In genomic region chrX:74270902-74271551, GRCm38 (mm10) we compare ENCODE assay signal across 8 mouse cellular contexts. TPM values are rescaled to one million over a fixed set of nuclear protein-coding genes. Genes with fewer than 3 reads are reported as not detected.
DNase-seq lines count a peak whose midpoint lies in the region; ATAC-seq lines count a peak whose summit lies in the region.

No protein-coding gene starts in this region.

- DNase-seq in right cerebral cortex, adult 2 months (ENCODE audit: low spot score in 2 of 2) = peak; percentile 12 to 26
- no peak for DNase-seq in right cerebral cortex, postnatal 14 days
- peak; percentile 59 for DNase-seq in lung, postnatal 10 days
- peak; percentile 46 for DNase-seq in skeletal muscle tissue, adult 2 months (ENCODE audit: low read depth, low spot score)
- no peak for DNase-seq in urinary bladder, postnatal 36 days (ENCODE audit: low spot score in 2 of 2)

- ATAC-seq in granulocyte monocyte progenitor cell, adult 5-6 weeks (replicated peaks; ENCODE audit: poor library complexity, severe bottlenecking) = peak; percentile 28
- no peak for ATAC-seq in kidney, embryonic 15.5 days (replicated peaks; ENCODE audit: low FRiP score)

- H3K27me3 ChIP-seq in kidney, embryonic 15.5 days = no peaks in the 10 kb centered on the region

- no peaks in the 10 kb centered on the region for H3K9me3 ChIP-seq in kidney, embryonic 15.5 days (replicated peaks)

- WGBS in kidney, embryonic 15.5 days = 19% methylated on average over 27 of the region's 27 CpGs

- H3K4me1 ChIP-seq in brown adipose tissue, adult 24 weeks (ENCODE audit: control insufficient read depth, insufficient read depth, insufficient read length, low read length) = no peaks in the 10 kb centered on the region
- H3K4me1 ChIP-seq in kidney, embryonic 15.5 days = 0 out of 2 replicates have a peak, but pooled peaks cover 4% of the 10 kb centered on the region

- peak overlapping the region; percentile 74 for H3K4me3 ChIP-seq in brown adipose tissue, adult 24 weeks (ENCODE audit: insufficient read depth, low read depth, low read length)
- H3K4me3 ChIP-seq in kidney, embryonic 15.5 days (replicated peaks) = peak overlapping the region; percentile 61

- H3K36me3 ChIP-seq in kidney, embryonic 15.5 days = 0 out of 2 replicates have a peak, but pooled peaks cover 14% of the 10 kb centered on the region

- H3K4me2 ChIP-seq in kidney, embryonic 15.5 days = peak overlapping the region; percentile 56

- peak overlapping the region; percentile 77 for H3K27ac ChIP-seq in brown adipose tissue, adult 24 weeks (replicated peaks; ENCODE audit: low read depth, low read length)
- peak overlapping the region; percentile 79 for H3K27ac ChIP-seq in kidney, embryonic 15.5 days

- H3K9ac ChIP-seq in kidney, embryonic 15.5 days = peak overlapping the region; percentile 70

RNA-seq across cellular contexts. Expression of gene Rpl10, which starts 0.4 kb away (rescaled TPM):
- 13.0 and 69.4 TPM in 2 replicates for polyA plus RNA-seq in brown adipose tissue, adult 24 weeks (2012; ENCODE audit: insufficient read depth, insufficient read length, missing spikeins)
- total RNA-seq in granulocyte monocyte progenitor cell, adult 5-6 weeks (2014; fragmentation: Nextera tagmentation) = 5,642 and 5,847 TPM in 2 replicates
- total RNA-seq in granulocyte monocyte progenitor cell, adult 5-6 weeks (2017) = 1,448 and 1,548 TPM in 2 replicates
- polyA plus RNA-seq in kidney, embryonic 15.5 days (2015; fragmentation: Nextera tagmentation; extraction: Ambion mirVana) = 796 and 801 TPM in 2 replicates

RNA-seq across cellular contexts. Expression of gene Taz, which starts 10.7 kb away (rescaled TPM):
- 45.1 and 49.6 TPM in 2 replicates for polyA plus RNA-seq in brown adipose tissue, adult 24 weeks (2012; ENCODE audit: insufficient read depth, insufficient read length, missing spikeins)
- 29.2 and 47.6 TPM in 2 replicates for total RNA-seq in granulocyte monocyte progenitor cell, adult 5-6 weeks (2014; fragmentation: Nextera tagmentation)
- total RNA-seq in granulocyte monocyte progenitor cell, adult 5-6 weeks (2017) = 30.8 and 41.0 TPM in 2 replicates
- polyA plus RNA-seq in kidney, embryonic 15.5 days (2015; fragmentation: Nextera tagmentation; extraction: Ambion mirVana) = 88.2 and 91.1 TPM in 2 replicates

RNA-seq across cellular contexts. Expression of gene Dnase1l1, which starts 11.1 kb away (rescaled TPM):
- polyA plus RNA-seq in brown adipose tissue, adult 24 weeks (2012; ENCODE audit: insufficient read depth, insufficient read length, missing spikeins) = 9.9 and 11.9 TPM in 2 replicates
- 28.6 and 34.8 TPM in 2 replicates for total RNA-seq in granulocyte monocyte progenitor cell, adult 5-6 weeks (2014; fragmentation: Nextera tagmentation)
- 5.0 and 9.1 TPM in 2 replicates for total RNA-seq in granulocyte monocyte progenitor cell, adult 5-6 weeks (2017)
- polyA plus RNA-seq in kidney, embryonic 15.5 days (2015; fragmentation: Nextera tagmentation; extraction: Ambion mirVana) = 12.8 and 13.0 TPM in 2 replicates

RNA-seq across cellular contexts. Expression of gene Emd, which starts 16.5 kb away (rescaled TPM):
- polyA plus RNA-seq in brown adipose tissue, adult 24 weeks (2012; ENCODE audit: insufficient read depth, insufficient read length, missing spikeins) = 18.7 and 31.6 TPM in 2 replicates
- total RNA-seq in granulocyte monocyte progenitor cell, adult 5-6 weeks (2014; fragmentation: Nextera tagmentation) = 81.8 and 85.5 TPM in 2 replicates
- 71.0 and 75.6 TPM in 2 replicates for total RNA-seq in granulocyte monocyte progenitor cell, adult 5-6 weeks (2017)
- 27.9 and 30.9 TPM in 2 replicates for polyA plus RNA-seq in kidney, embryonic 15.5 days (2015; fragmentation: Nextera tagmentation; extraction: Ambion mirVana)

RNA-seq across cellular contexts. Expression of gene Flna, which starts 21.4 kb away (rescaled TPM):
- 24.7 and 28.9 TPM in 2 replicates for polyA plus RNA-seq in brown adipose tissue, adult 24 weeks (2012; ENCODE audit: insufficient read depth, insufficient read length, missing spikeins)
- total RNA-seq in granulocyte monocyte progenitor cell, adult 5-6 weeks (2014; fragmentation: Nextera tagmentation) = 292 and 348 TPM in 2 replicates
- 465 and 529 TPM in 2 replicates for total RNA-seq in granulocyte monocyte progenitor cell, adult 5-6 weeks (2017)
- 243 and 308 TPM in 2 replicates for polyA plus RNA-seq in kidney, embryonic 15.5 days (2015; fragmentation: Nextera tagmentation; extraction: Ambion mirVana)

Comparison
In these comparisons a context has a peak if more than half of its experiments do, and no peak if none do; other contexts are left out.
1. DNase-seq: peak in right cerebral cortex, adult 2 months (2 of 2), lung, postnatal 10 days (single experiment) and skeletal muscle tissue, adult 2 months (single experiment); none in right cerebral cortex, postnatal 14 days (single experiment) and urinary bladder, postnatal 36 days (0 of 2).
2. RNA of gene Rpl10, which starts 0.4 kb away (polyA plus RNA-seq): 796 to 801 TPM in kidney, embryonic 15.5 days; 13.0 to 69.4 TPM in brown adipose tissue, adult 24 weeks; every median in the first group is over 10 times any median in the second.